Mouse (Mus musculus): ENCODE data around the gene Rap1b.

Rap1b gene

DNA sequence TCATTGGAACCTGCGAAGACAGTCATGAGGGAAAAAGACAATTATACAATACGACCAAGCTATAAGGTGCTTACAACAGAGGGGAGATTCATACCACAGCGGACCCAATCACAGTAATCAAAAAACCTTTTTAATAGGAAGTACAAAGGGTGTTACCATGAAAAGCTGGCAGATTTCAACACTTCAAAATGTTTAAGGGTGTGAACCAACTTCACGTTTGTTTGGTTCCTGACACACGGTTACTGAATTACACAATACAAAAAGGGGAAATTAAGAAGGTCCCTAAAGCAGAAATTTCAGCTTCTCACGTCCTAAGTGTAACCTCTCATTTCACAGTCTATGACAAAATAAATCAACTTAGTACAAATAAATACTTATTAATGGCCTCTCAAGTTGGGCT, 27.2 kb downstream of the Rap1b start:
- DNase-seq (ENCODE audit: low read depth) = peak; percentile 69

DNA sequence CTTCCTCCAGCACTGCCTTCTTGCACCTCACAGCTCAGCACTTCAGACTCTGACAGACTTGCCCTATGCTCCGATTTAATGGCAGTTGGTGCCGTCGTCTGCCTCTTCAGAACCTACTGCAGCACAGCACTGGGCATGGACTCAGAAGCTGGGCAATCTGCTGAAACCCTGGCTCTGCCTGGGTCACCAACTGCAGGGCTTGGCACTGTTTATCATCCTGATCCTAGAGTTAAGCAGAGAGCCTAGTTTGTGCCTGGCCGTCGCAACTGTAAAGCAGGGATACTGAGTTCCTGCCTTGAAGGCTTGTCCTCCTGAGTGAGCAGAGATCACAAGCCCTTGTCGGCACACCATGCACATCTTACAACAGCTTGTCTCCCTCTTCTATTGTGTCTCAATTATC, 29.1 kb downstream of the Rap1b start:
- no peak for DNase-seq (ENCODE audit: low read depth)

- DNase-seq (ENCODE audit: low read depth) = no peak
These were observed 33.3 kb downstream of the Rap1b start for GRCm38 (mm10) chr10:117812501-117812900.

GRCm38 (mm10) chr10:117811555-117811954, 34.3 kb downstream of the Rap1b start:
- no peak for DNase-seq (ENCODE audit: low read depth)

DNA sequence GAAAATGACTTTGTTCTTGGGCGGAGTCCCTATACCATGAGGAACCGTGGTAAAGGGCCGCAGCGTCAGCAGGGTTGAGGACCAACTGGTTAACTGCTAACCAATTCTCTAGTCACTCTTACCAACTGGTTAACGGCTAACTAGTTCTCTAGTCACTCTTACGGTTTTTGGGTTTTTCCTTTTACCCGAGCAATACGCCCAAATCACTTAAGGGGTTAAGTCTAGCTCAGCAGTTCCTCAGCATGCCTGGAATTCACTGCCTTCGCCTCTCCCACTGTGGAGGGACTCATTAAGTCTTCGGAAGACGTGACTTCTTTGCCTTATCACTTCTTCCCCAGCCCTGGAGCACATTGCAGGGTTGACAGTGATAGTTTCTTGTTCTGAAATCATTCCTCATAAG, 35.3 kb downstream of the Rap1b start:
- DNase-seq (ENCODE audit: low read depth) = no peak

DNA sequence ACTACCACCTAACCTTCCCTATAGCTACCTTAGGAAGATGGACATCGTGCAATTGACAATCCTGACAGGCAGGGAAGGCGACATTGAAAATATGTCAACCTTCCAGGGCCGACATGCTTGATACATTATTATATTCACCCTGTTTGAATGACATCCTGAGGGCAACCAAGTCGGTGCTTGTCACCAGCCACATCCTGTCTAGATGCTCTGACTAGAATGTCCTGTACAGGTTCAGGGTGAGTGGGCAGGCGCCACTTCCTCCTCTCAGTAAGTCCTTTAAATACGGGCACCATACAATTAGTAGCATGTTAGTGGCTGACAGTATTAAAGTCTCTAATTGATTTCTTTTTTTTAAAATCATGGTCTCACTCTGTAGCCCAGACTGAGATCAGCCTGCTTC, 37.8 kb downstream of the Rap1b start:
- peak; percentile 86 for DNase-seq (ENCODE audit: low read depth)

DNA sequence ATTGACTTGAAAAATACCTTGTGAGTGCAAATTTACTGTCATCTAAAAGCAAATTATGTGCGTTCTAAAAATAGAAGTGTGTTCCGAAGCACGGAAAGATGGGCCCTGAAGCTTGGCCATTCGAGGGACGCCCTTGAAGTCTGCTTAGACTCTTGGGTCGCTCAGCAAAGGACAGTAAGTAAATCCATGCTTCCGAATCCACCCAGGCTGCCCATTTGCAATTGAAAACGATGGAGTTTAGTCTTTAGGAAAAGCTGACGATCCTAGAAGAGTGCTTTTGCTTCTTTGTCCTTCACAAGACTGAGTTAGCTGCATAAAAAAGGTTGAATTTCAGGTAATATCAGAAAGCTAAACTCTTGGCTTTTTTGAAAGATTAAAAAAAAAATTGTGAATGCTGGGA, 39.9 kb downstream of the Rap1b start:
- no peak for DNase-seq (ENCODE audit: low read depth)

DNA sequence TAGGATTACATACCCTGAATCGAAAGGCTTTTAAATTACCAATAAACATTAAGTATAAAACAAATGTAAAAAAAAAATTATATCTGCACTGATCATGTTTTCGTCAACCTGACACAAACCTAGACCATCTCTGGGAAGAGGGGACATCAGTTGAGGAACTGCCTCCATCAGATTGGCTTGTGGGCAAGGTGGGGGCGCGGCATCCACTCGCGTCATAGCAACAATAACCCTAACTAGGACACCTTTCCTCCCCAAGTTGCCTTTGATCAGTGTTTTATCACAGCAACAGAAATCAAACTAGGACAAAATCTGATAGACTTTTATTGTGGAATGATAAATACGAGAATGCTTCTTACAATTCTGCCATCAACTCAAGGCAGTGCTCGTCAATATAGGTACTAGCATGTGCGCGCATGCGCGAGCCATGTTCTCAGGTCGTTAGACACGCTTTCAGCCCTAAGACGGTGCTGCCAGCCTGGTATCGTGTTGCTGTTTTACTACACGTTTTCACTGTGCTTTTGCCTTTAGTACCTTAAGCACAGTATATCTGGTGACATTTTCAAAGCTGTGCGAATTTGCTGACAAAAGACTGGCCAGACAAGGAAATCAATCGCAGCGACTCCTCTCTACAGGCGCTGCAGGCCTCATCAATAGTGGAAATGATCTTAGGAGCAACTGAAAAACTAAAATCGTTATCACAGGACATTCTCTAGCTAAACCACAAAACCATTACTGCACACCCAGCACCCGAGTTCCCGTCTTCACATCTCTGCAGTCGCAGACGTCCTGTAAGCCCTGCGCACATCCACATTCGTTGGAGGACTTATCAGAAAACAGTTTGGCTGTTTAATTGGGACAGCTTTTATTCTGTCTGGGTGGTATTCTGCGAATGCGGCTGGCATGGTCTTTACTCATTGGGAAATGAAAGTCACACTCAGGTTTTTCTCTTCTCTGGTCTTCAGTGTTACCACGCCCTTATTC, 41.7 kb downstream of the Rap1b start:
- no peak for DNase-seq (ENCODE audit: low read depth)

GRCm38 (mm10) chr10:117801886-117802285, 43.9 kb downstream of the Rap1b start:
- DNase-seq (ENCODE audit: low read depth) = no peak

- DNase-seq (ENCODE audit: low read depth) = no peak
These were observed 46.0 kb downstream of the Rap1b start for GRCm38 (mm10) chr10:117799806-117800205.

DNA sequence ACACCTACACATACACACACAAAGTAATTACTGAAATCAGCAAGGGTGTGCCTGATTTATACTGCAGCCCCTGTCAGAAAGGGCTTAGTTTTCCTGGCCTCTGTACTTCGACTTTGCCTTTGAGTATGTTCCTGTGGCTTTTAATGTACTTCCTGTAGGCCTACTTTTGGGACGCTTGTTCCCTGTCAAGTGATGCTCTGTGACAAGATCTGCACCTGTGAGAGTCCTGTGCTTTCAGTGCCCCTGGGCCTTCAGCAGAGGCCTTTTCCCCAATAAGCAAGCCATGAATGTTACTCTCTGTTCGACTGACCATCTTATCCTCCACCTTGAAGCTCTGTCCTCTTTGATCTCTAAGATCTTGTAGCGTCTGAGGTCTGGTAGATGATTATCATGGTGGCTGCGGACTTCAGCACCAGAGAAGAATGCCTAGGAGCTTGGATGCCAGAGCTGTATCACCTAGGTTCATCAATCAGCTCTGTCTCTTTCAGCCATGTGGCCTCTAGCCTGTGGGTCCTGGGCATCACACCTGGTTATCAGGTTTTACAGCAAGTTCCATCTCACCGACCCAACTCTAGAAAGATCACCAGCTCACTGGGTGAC, 47.3 kb downstream of the Rap1b start:
- DNase-seq (ENCODE audit: low read depth) = no peak

DNA sequence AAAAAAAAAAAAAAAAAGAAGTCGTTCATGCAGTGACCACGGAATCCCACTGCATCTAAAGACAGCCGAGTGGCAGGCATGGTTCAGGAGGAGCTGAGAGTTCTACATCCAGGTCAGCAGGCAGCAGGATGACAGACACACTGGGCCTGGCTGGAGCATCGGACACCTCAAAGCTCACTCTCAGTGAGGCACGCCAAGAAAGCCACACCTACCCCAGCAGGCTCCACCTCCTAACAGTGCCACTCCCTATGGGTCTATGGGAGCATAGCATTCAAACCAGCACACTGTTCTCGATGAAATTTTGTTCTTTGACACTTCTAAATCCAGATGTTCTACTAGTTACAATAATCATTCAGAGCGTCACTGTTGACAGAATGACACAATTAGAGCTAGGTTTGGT, 48.2 kb downstream of the Rap1b start:
- DNase-seq (ENCODE audit: low read depth) = no peak

DNA sequence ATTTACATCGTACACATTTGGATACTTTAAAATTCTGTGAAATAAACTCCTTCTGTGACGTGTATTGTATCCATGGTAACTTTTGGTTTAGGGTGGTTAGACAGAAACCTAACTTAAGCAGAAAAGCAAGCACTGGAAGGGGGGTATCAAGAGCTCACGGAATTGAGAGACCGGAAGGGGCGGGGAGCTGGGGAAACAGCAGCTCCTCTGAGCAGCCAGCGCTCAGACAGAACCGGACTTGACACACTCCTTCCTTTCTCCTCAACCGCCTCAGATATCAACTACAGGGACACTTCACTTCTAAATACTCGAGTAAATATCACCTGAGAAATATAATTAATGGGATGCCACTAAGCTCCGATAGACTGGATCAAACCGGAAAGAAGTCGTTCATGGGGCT, 48.7 kb downstream of the Rap1b start:
- DNase-seq (ENCODE audit: low read depth) = no peak

DNA sequence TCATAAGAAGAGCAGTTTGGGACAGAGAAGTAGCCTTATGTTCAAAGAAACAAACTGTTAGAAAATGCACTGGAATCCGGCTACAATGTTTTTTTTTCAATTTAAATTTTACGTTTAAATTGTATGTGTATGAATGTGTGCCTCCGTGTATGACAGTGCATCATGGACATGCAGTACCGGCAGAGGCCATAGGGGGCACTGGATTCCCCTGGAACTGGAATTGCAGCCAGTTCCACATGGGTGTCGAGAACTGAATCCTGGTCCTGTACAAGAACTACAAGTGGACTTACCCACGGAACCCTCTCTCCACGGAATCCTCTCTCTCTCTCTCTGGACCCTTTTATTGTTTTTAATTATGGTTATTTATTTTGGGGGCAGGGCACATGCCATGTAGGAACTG, 49.7 kb downstream of the Rap1b start:
- DNase-seq (ENCODE audit: low read depth) = no peak

- no peak for DNase-seq (ENCODE audit: low read depth)
These were observed 50.6 kb downstream of the Rap1b start for GRCm38 (mm10) chr10:117795206-117795605.

GRCm38 (mm10) chr10:117793436-117794030, 52.3 kb downstream of the Rap1b start:
- DNase-seq (ENCODE audit: low read depth) = peak; percentile 69

GRCm38 (mm10) chr10:117792141-117793091, 53.4 kb downstream of the Rap1b start, which contains the start of gene Nup107:
Gene Nup107 (minus strand): TSS chr10:117792705.
- peak; percentile 99 for DNase-seq (ENCODE audit: low read depth)

DNA sequence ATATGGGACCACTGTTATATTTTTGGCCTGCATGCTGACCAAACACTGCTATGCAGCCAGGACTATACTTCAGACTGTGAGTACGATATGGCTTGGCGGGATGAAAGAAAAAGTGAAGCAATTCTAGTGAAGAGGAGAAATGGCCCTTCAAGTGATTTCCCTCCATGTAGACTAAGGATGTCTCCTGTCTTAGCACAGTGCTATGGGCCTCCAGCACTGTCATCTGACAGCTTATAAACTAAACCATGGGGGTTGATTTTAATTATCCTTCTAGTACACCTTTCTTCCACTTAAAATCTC, 54.7 kb downstream of the Rap1b start:
- DNase-seq (ENCODE audit: low read depth) = no peak

DNA sequence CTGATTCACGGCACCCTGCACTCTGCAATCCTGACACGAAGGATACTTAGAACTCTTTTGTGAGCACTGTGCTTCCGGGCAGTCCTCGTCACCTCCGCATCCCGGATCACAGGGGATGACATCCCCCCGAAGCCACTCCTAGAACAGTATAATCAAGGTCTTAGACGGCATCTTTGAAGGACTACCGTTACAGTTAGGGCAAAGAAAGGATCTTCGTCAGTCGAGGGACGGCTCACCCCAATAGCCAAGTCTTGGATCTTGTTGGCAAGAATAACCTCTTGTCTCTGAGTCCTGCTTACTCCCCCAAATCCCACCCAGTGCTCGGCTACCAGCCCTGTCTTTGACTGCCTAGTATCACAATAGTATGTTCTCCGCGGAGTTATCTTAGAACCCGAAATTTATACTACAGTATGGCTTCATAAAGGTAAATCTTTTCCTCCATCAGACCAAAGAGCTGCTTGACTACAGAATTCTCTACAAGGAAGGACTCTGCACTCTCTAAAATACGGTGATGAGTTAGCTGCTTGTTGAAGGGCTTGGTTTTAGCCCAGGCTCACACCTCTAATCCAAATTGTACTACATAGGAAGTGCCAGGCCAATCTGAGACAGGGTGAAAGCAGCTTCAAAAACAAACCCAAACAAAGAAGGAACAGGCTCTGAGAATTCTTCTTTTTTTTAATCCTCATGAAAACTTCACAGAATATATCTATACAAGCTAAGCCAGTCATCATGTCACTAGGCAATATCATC, 55.2 kb downstream of the Rap1b start:
- DNase-seq (ENCODE audit: low read depth) = no peak

- no peak for DNase-seq (ENCODE audit: low read depth)
These were observed 55.8 kb downstream of the Rap1b start for GRCm38 (mm10) chr10:117790011-117790410.

DNA sequence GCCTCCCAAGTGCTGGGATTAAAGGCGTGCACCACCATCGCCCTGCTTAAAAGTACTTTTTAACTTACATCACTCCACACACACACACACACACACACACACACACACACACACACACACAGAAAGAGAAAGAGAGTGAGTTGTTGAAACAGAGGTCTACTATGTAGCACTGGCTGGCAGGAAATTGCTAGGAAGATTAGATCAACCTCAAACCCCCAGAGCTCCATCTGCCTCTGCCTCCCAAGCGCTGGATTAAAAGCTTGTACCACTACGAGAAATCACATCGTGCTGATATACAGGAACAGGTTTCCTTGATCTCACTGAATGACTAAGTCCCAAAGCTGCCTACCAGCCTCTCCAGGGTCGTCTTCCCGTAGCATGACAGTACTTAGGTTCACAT, 61.2 kb downstream of the Rap1b start:
- DNase-seq (ENCODE audit: low read depth) = peak; percentile 93
